Mouse (Mus musculus): ENCODE measurements at regions not wholly inside any gene's neighbourhood (a gene's known extent, or its start where the extent isn't known, plus 50 kb on each side); places are given as distances from the start of the nearest gene placed in this dataset.

GRCm38 (mm10) chr2:48730780-48731179 lies 83.1 kb upstream of the Acvr2a start:
- Histone ChIP-seq H3K27me3 (ENCODE audit: control insufficient read depth, insufficient read depth, low read length) (no peaks in the 10 kb centered on the region), H3K4me1 (ENCODE audit: control insufficient read depth, insufficient read depth, low read length) (peaks cover 8% of the 10 kb centered on the region), H3K4me2 (ENCODE audit: low read depth, low read length) (peak overlapping the region; percentile 50), H3K9me3 (replicated peaks; ENCODE audit: control insufficient read depth, low read length) (no peaks in the 10 kb centered on the region), H3K9ac (ENCODE audit: low read length) (no peak overlapping the region; the same call in 1 of the 2 replicates), H3K36me3 (ENCODE audit: control insufficient read depth, insufficient read depth) (no peaks in the 10 kb centered on the region), H3K27ac (ENCODE audit: low read length) (no peak overlapping the region), H3K4me3 (ENCODE audit: low read length) (peak overlapping the region; percentile 18)
- WGBS, result 36% methylated on average over 8 of the region's 8 CpGs
- no peak for ATAC-seq (replicated peaks; ENCODE audit: extremely low read depth, insufficient read depth, low FRiP score)

- H3K36me3 ChIP-seq (ENCODE audit: control insufficient read depth, insufficient read depth), result no peaks in the 10 kb centered on the region
- H3K27me3 ChIP-seq (ENCODE audit: control insufficient read depth, insufficient read depth, low read length), result no peaks in the 10 kb centered on the region
- H3K9ac ChIP-seq (ENCODE audit: low read length), result no peak overlapping the region
- peaks cover 8% of the 10 kb centered on the region for H3K4me1 ChIP-seq (ENCODE audit: control insufficient read depth, insufficient read depth, low read length)
- ATAC-seq (replicated peaks; ENCODE audit: extremely low read depth, insufficient read depth, low FRiP score), result no peak
- 89% methylated on average over 1 of the region's 1 CpGs for WGBS
- H3K4me3 ChIP-seq (ENCODE audit: low read length), result no peak overlapping the region
- no peak overlapping the region for H3K4me2 ChIP-seq (ENCODE audit: low read depth, low read length)
- H3K27ac ChIP-seq (ENCODE audit: low read length), result no peak overlapping the region
- no peaks in the 10 kb centered on the region for H3K9me3 ChIP-seq (replicated peaks; ENCODE audit: control insufficient read depth, low read length)
Observed at GRCm38 (mm10) chr2:48733936-48734335, 80.0 kb upstream of the Acvr2a start.

DNA sequence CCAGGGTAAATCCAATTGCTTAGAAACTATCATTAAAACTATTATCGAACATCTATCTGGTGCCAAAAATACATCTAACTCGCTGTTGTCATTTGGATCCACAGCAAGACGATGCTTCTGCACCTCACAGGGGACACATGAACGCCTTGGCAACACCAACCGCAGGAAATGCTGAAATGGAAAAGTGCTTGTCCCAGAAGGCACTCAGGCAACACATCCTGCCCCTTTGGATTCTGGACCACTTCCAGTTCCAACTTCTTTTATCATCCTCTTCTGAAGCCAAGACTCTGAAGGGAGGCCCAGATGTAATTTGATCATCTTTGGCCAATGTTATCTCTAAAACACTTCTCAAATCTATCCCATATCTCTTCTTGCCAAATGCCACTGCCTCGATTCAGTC lies 79.4 kb upstream of the Acvr2a start:
- WGBS, result 43% methylated on average over 6 of the region's 6 CpGs
- no peak overlapping the region for H3K9ac ChIP-seq (ENCODE audit: low read length)
- H3K36me3 ChIP-seq (ENCODE audit: control insufficient read depth, insufficient read depth), result no peaks in the 10 kb centered on the region
- no peak overlapping the region for H3K27ac ChIP-seq (ENCODE audit: low read length)
- peaks cover 8% of the 10 kb centered on the region for H3K4me1 ChIP-seq (ENCODE audit: control insufficient read depth, insufficient read depth, low read length)
- no peaks in the 10 kb centered on the region for H3K27me3 ChIP-seq (ENCODE audit: control insufficient read depth, insufficient read depth, low read length)
- no peaks in the 10 kb centered on the region for H3K9me3 ChIP-seq (replicated peaks; ENCODE audit: control insufficient read depth, low read length)
- H3K4me2 ChIP-seq (ENCODE audit: low read depth, low read length), result no peak overlapping the region
- no peak overlapping the region for H3K4me3 ChIP-seq (ENCODE audit: low read length)
- no peak for ATAC-seq (replicated peaks; ENCODE audit: extremely low read depth, insufficient read depth, low FRiP score)

DNA sequence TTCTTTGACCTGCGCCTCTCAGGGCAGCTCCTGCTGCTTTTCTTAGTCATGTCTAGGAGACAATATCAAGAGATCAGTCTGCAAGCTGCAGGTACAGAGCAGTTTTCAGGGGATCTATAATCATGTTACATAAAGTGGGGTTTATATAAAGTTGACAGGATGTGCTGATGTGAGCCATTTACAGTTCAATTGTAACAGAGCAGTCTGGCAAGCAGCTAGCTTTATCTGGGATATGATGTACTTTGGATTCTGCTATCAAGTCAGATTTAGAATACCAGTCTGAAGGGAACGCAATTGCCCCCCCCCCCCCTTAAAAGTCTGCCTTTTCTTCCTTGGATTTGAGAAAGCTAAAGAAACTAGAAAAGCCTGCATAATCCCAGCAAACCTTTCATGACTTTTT lies 77.6 kb upstream of the Acvr2a start:
- Histone ChIP-seq H3K27ac (ENCODE audit: low read length) (no peak overlapping the region), H3K4me3 (ENCODE audit: low read length) (no peak overlapping the region), H3K36me3 (ENCODE audit: control insufficient read depth, insufficient read depth) (no peaks in the 10 kb centered on the region), H3K9me3 (replicated peaks; ENCODE audit: control insufficient read depth, low read length) (no peaks in the 10 kb centered on the region), H3K4me2 (ENCODE audit: low read depth, low read length) (no peak overlapping the region), H3K27me3 (ENCODE audit: control insufficient read depth, insufficient read depth, low read length) (no peaks in the 10 kb centered on the region), H3K9ac (ENCODE audit: low read length) (no peak overlapping the region), H3K4me1 (ENCODE audit: control insufficient read depth, insufficient read depth, low read length) (peaks cover 4% of the 10 kb centered on the region; the same call in 1 of the 2 replicates)
- no peak for ATAC-seq (replicated peaks; ENCODE audit: extremely low read depth, insufficient read depth, low FRiP score)
- 59% methylated on average over 2 of the region's 2 CpGs for WGBS
